ENCODE assay signal across 15 mouse cellular contexts in the genomic region with DNA sequence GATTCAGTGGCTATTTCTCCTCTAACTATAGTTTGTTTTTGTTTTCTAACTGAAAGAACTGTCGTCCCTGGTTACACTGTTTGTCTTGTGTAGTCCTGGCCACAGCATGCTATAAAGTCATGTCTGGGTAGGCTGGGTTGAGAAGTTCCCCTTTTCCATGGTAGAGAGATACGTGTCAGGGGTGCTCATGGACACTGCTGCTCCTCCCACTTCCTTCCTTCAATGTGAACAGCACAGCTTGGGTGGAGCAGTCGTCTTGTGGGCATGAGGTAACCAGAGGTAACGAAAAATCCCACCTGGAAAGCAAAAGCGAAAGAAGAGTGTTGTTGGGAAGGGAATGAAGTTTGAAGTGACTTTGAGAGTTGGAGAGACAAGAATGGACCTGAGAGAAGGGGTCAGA.
A peak's percentile ranks its signal among the peaks of the same experiment; 100 is the strongest.
DNase-seq lines count a peak whose midpoint lies in the region; ATAC-seq and TF ChIP-seq lines count a peak whose summit lies in the region.
"Had no signal": no experiment of that assay in that cellular context is flagged by ENCODE, and none has a peak within 500 bp of the region (broad histone marks: within the 10 kb centered on the region; RNA-seq: fewer than 3 reads in every experiment).

No protein-coding gene starts in this region.

- WGBS in liver, postnatal 0 days (ENCODE audit: insufficient replicate concordance), result 26% methylated on average over 5 of the region's 5 CpGs

- no peak for TF ChIP-seq EP300 in liver, postnatal 0 days (IDR thresholded peaks at IDR 0.05; ENCODE audit: low read depth)

- H3K4me1 ChIP-seq in liver, postnatal 0 days (ENCODE audit: insufficient read depth), result peaks cover 14% of the 10 kb centered on the region
- H3K4me1 ChIP-seq: forebrain, embryonic 12.5 days; limb, embryonic 13.5 days had no signal

- no peaks in the 10 kb centered on the region for H3K9me3 ChIP-seq in liver, postnatal 0 days (ENCODE audit: low read length)

- peak; percentile 67 for ATAC-seq in liver, postnatal 0 days
- ATAC-seq: intestine, postnatal 0 days had no signal

- H3K4me2 ChIP-seq in liver, postnatal 0 days (ENCODE audit: low read depth, low read length), result no peak overlapping the region
- H3K4me2 ChIP-seq: forebrain, embryonic 12.5 days; limb, embryonic 13.5 days had no signal

- H3K27me3 ChIP-seq in liver, postnatal 0 days (ENCODE audit: insufficient read depth, low read length), result no peaks in the 10 kb centered on the region
- H3K27me3 ChIP-seq: forebrain, embryonic 12.5 days; limb, embryonic 13.5 days had no signal

- no peak for TF ChIP-seq CTCF in liver, postnatal 0 days (IDR thresholded peaks at IDR 0.05; ENCODE audit: low read depth)

- H3K4me3 ChIP-seq in liver, postnatal 0 days (ENCODE audit: low read depth, low read length), result peak overlapping the region; percentile 6; the same call in 1 of the 2 replicates
- H3K4me3 ChIP-seq: embryonic facial prominence, embryonic 10.5 days; forebrain, embryonic 12.5 days; limb, embryonic 13.5 days had no signal

- DNase-seq in thymus, postnatal 0 days (ENCODE audit: low spot score), result peak; percentile 42
- no peak for DNase-seq in thymus, adult 18-20 months
- peak; percentile 67 for DNase-seq in c-Kit-positive CD71-negative TER-119-negative erythroid progenitor cells, embryonic 14.5 days (ENCODE audit: low read depth)
- DNase-seq in liver, postnatal 0 days, result no peak
- peak; percentile 21 to 62 for DNase-seq in spleen, postnatal 4 days (ENCODE audit: low spot score in 2 of 2)
- no peak for DNase-seq in frontal cortex, postnatal 10 days (ENCODE audit: low spot score in 2 of 2)
- DNase-seq in yolk sac, embryonic 10.5 days (ENCODE audit: low spot score), result no peak
- no peak for DNase-seq in layer of hippocampus, adult 9-10 months (ENCODE audit: low spot score)
- DNase-seq: gastrocnemius, postnatal 36 days; heart, postnatal 14 days; midbrain, embryonic 14.5 days had no signal

- H3K27ac ChIP-seq in liver, postnatal 0 days (ENCODE audit: low read depth), result no peak overlapping the region
- H3K27ac ChIP-seq: embryonic facial prominence, embryonic 10.5 days; forebrain, embryonic 12.5 days; limb, embryonic 13.5 days had no signal

- no peak overlapping the region for H3K9ac ChIP-seq in liver, postnatal 0 days (replicated peaks)
- H3K9ac ChIP-seq: forebrain, embryonic 12.5 days; limb, embryonic 13.5 days had no signal

- no peaks in the 10 kb centered on the region for H3K36me3 ChIP-seq in liver, postnatal 0 days (replicated peaks; ENCODE audit: insufficient read depth, low read length)
- H3K36me3 ChIP-seq: embryonic facial prominence, embryonic 10.5 days; forebrain, embryonic 12.5 days; limb, embryonic 13.5 days had no signal

Comparison
In these comparisons a context has a peak if more than half of its experiments do, and no peak if none do; other contexts are left out.
1. DNase-seq: peak in thymus, postnatal 0 days (single experiment), c-Kit-positive CD71-negative TER-119-negative erythroid progenitor cells, embryonic 14.5 days (single experiment) and spleen, postnatal 4 days (2 of 2); none in thymus, adult 18-20 months (0 of 2), liver, postnatal 0 days (single experiment), frontal cortex, postnatal 10 days (0 of 2), yolk sac, embryonic 10.5 days (single experiment) and layer of hippocampus, adult 9-10 months (single experiment).